14 mouse cellular contexts compared by ENCODE assay signal in the genomic region with DNA sequence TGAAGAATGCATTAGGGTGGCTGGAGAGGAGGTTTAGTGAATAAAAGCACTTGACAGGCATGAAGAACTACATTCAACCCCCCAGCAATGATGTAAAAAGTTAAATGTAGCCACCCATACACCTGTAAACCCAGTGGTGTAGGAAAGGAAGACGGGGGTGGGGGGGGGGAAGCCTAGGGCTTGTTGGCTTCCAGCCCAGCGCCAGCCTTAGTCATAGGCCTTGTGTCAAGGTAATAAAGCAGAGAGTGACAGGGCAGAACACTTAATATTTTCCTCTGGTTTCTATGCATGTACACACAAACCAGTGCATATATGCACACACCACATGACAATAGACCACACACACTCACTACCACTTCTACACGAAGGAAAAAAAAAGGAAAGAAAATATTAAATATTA.
"Had no signal": no experiment of that assay in that cellular context is flagged by ENCODE, and none has a peak within 500 bp of the region (broad histone marks: within the 10 kb centered on the region; RNA-seq: fewer than 3 reads in every experiment).

No protein-coding gene starts in this region.

- H3K27ac ChIP-seq: limb, embryonic 15.5 days; liver, embryonic 12.5 days; midbrain, embryonic 10.5 days; neural tube, embryonic 12.5 days had no signal

- H3K27me3 ChIP-seq: limb, embryonic 15.5 days; liver, embryonic 12.5 days; neural tube, embryonic 12.5 days had no signal

- H3K36me3 ChIP-seq: limb, embryonic 15.5 days; liver, embryonic 12.5 days; midbrain, embryonic 10.5 days; neural tube, embryonic 12.5 days had no signal

- H3K4me1 ChIP-seq: limb, embryonic 15.5 days; liver, embryonic 12.5 days; midbrain, embryonic 10.5 days; neural tube, embryonic 12.5 days had no signal

- DNase-seq: kidney, postnatal 25 days; layer of hippocampus, adult 9-11 months; layer of hippocampus, postnatal 36 days; lung, embryonic 14.5 days; lung, postnatal 10 days; lung, postnatal 4 days; midbrain, embryonic 14.5 days; thymus, adult 18-20 months; thymus, postnatal 14 days had no signal

- H3K4me3 ChIP-seq: limb, embryonic 15.5 days; liver, embryonic 12.5 days; midbrain, embryonic 10.5 days; myocyte; neural tube, embryonic 12.5 days had no signal
